Mouse (Mus musculus) midbrain, postnatal 0 days (tissue): ENCODE measurements around the gene Tns1. TPM values are rescaled to one million over a fixed set of nuclear protein-coding genes. Genes with fewer than 3 reads are reported as not detected.

Source experiments
- ATAC-seq: fragments of 200-750 bp; cut with Nextera tagmentation; 2 replicates; pipeline ENCODE4 v1.8.0; 2017; ENCODE audit warnings: moderate number of reproducible peaks, mild to moderate bottlenecking, moderate TSS enrichment, moderate library complexity; ENCODE audit not compliant: low FRiP score
- DNase-seq: peaks from one replicate; pipeline ENCODE4 v3.0.0-alpha.2; 2015; ENCODE audit warnings: low spot score
- H3K27ac ChIP-seq: fragments of 300-500 bp; sonication (generic); 2 replicates; pipeline ENCODE4 v1.5.1; 2014; ENCODE audit warnings: low read depth, mild to moderate bottlenecking, low read length, mixed read lengths
- H3K27me3 ChIP-seq: fragments of 300-500 bp; sonication (generic); 2 replicates; pipeline ENCODE4 v1.6.1; 2014; ENCODE audit warnings: low read length, control low read depth, mixed read lengths; ENCODE audit not compliant: insufficient read depth
- H3K36me3 ChIP-seq: fragments of 300-500 bp; sonication (generic); 2 replicates; pipeline ENCODE4 v1.6.1; 2014; ENCODE audit warnings: low read length, control low read depth, mixed read lengths; ENCODE audit not compliant: insufficient read depth
- H3K4me1 ChIP-seq: fragments of 300-500 bp; sonication (generic); 2 replicates; pipeline ENCODE4 v1.6.1; 2014; ENCODE audit warnings: mild to moderate bottlenecking, control low read depth, antibody characterized with exemption, low read length, mixed read lengths; ENCODE audit not compliant: insufficient read depth
- H3K4me2 ChIP-seq: fragments of 300-500 bp; sonication (generic); 2 replicates; pipeline ENCODE4 v1.6.1; 2014; ENCODE audit warnings: low read depth, mild to moderate bottlenecking, low read length, mixed read lengths; ENCODE audit not compliant: poor library complexity, severe bottlenecking
- H3K4me3 ChIP-seq: fragments of 300-500 bp; sonication (generic); 2 replicates; pipeline ENCODE4 v1.5.1; 2014; ENCODE audit warnings: low read depth, mild to moderate bottlenecking, low read length, moderate library complexity
- H3K9ac ChIP-seq: fragments of 300-500 bp; sonication (generic); replicated peaks from 2 replicates; pipeline ENCODE4 v1.6.1; 2014; ENCODE audit warnings: mild to moderate bottlenecking, low read length, moderate library complexity, mixed read lengths; ENCODE audit not compliant: poor library complexity, severe bottlenecking
- H3K9me3 ChIP-seq: fragments of 300-500 bp; sonication (generic); 2 replicates; pipeline ENCODE4 v1.6.1; 2016; ENCODE audit warnings: low read length, control low read depth
- CTCF ChIP-seq: IDR thresholded peaks from 2 replicates; pipeline ENCODE4 v1.5.1; 2016; ENCODE audit warnings: antibody characterized with exemption, mild to moderate bottlenecking
- WGBS: fragments of 180-500 bp; shearing (Covaris S2); extraction: QIAGEN DNeasy Blood & Tissue Kit; methylation state at CpG from one replicate; pipeline ENCODE4 v1.1.7; 2014; 5-methylcytosine and 5-hydroxymethylcytosine counted together
- polyA plus RNA-seq: library from polyadenylated mRNA; unstranded; fragments of >200 nt; fragmentation: Nextera tagmentation; extraction: Ambion mirVana; gene quantifications from 2 replicates; pipeline ENCODE4 v1.2.1, GENCODE M21; 2015
- total RNA-seq: library from RNA; depleted of rRNA; stranded (reverse); fragments of >200 nt; gene quantifications from 2 replicates; pipeline ENCODE4 v1.2.3, GENCODE M21; 2014

Tns1 gene
- total and polyA plus RNA-seq, 2 experiments from 2014 or later, result 9.8 to 31.5 TPM

- Histone ChIP-seq H3K4me3 (no peak overlapping the region), H3K9ac (no peak overlapping the region), H3K4me2 (no peak overlapping the region), H3K27ac (no peak overlapping the region), H3K36me3 (no peaks in the 10 kb centered on the region), H3K4me1 (no peaks in the 10 kb centered on the region), H3K27me3 (no peaks in the 10 kb centered on the region), H3K9me3 (no peaks in the 10 kb centered on the region)
- ATAC-seq (no peak), DNase-seq (peak; percentile 21)
- TF ChIP-seq CTCF, result peak; percentile 55
- 57% methylated on average over 7 of the region's 7 CpGs for WGBS
These were observed 198.0 kb downstream of the Tns1 start for GRCm38 (mm10) chr1:73926279-73926678.

- no peaks in the 10 kb centered on the region for H3K27me3 ChIP-seq
- H3K9me3 ChIP-seq, result no peaks in the 10 kb centered on the region
- 0 out of 2 replicates have a peak, but pooled peaks cover 4% of the 10 kb centered on the region for H3K36me3 ChIP-seq
- no peak for TF ChIP-seq CTCF
- no peak overlapping the region for H3K4me3 ChIP-seq
- DNase-seq (no peak), ATAC-seq (no peak)
- H3K4me2 ChIP-seq, result no peak overlapping the region
- 87% methylated on average over 18 of the region's 18 CpGs for WGBS
- H3K4me1 ChIP-seq, result no peaks in the 10 kb centered on the region
- no peak overlapping the region for H3K27ac ChIP-seq
- H3K9ac ChIP-seq, result no peak overlapping the region
These were observed 199.2 kb downstream of the Tns1 start for GRCm38 (mm10) chr1:73924871-73925610.

- Histone ChIP-seq H3K4me2 (no peak overlapping the region), H3K36me3 (0 out of 2 replicates have a peak, but pooled peaks cover 4% of the 10 kb centered on the region), H3K27ac (no peak overlapping the region), H3K27me3 (no peaks in the 10 kb centered on the region), H3K9me3 (no peaks in the 10 kb centered on the region), H3K4me1 (no peaks in the 10 kb centered on the region), H3K4me3 (no peak overlapping the region), H3K9ac (no peak overlapping the region)
- ATAC-seq (no peak), DNase-seq (no peak)
- WGBS, result 80% methylated on average over 5 of the region's 5 CpGs
- no peak for TF ChIP-seq CTCF
These were observed 200.0 kb downstream of the Tns1 start for GRCm38 (mm10) chr1:73924210-73924609.

- H3K9me3 ChIP-seq, result no peaks in the 10 kb centered on the region
- no peak for ATAC-seq
- H3K9ac ChIP-seq, result no peak overlapping the region
- H3K4me2 ChIP-seq, result no peak overlapping the region
- H3K4me1 ChIP-seq, result no peaks in the 10 kb centered on the region
- H3K4me3 ChIP-seq, result no peak overlapping the region
- H3K27me3 ChIP-seq, result no peaks in the 10 kb centered on the region
- no peak for TF ChIP-seq CTCF
- H3K27ac ChIP-seq, result no peak overlapping the region
- 0 out of 2 replicates have a peak, but pooled peaks cover 4% of the 10 kb centered on the region for H3K36me3 ChIP-seq
- 83% methylated on average over 8 of the region's 8 CpGs for WGBS
- no peak for DNase-seq
These were observed 201.1 kb downstream of the Tns1 start for GRCm38 (mm10) chr1:73923185-73923584.

GRCm38 (mm10) chr1:73920701-73921100, 203.5 kb downstream of the Tns1 start:
- Histone ChIP-seq H3K9me3 (no peaks in the 10 kb centered on the region), H3K36me3 (0 out of 2 replicates have a peak, but pooled peaks cover 7% of the 10 kb centered on the region), H3K27ac (no peak overlapping the region), H3K4me3 (no peak overlapping the region), H3K27me3 (no peaks in the 10 kb centered on the region), H3K4me1 (no peaks in the 10 kb centered on the region), H3K4me2 (no peak overlapping the region), H3K9ac (no peak overlapping the region)
- no peak for DNase-seq
- no peak for TF ChIP-seq CTCF
- ATAC-seq, result no peak
- WGBS, result 95% methylated on average over 8 of the region's 8 CpGs

- H3K9me3 ChIP-seq, result no peaks in the 10 kb centered on the region
- H3K4me3 ChIP-seq, result no peak overlapping the region
- no peaks in the 10 kb centered on the region for H3K27me3 ChIP-seq
- 0 out of 2 replicates have a peak, but pooled peaks cover 7% of the 10 kb centered on the region for H3K36me3 ChIP-seq
- no peak overlapping the region for H3K9ac ChIP-seq
- H3K4me1 ChIP-seq, result no peaks in the 10 kb centered on the region; the same call in 1 of the 2 replicates
- no peak for ATAC-seq
- WGBS, result over 99% methylated on average over 3 of the region's 3 CpGs
- no peak for TF ChIP-seq CTCF
- H3K27ac ChIP-seq, result no peak overlapping the region
- H3K4me2 ChIP-seq, result no peak overlapping the region
- no peak for DNase-seq
These were observed 204.3 kb downstream of the Tns1 start for GRCm38 (mm10) chr1:73919909-73920308.
